Mouse (Mus musculus) kidney, embryonic 14.5 days (tissue): ENCODE measurements around the gene Ankfn1. TPM values are rescaled to one million over a fixed set of nuclear protein-coding genes. Genes with fewer than 3 reads are reported as not detected.

ENCODE experiments used
- ATAC-seq: fragments of 200-750 bp; cut with Nextera tagmentation; 2 replicates; pipeline ENCODE4 v1.8.0; 2017; ENCODE audit warnings: moderate number of reproducible peaks, mild to moderate bottlenecking, moderate TSS enrichment, moderate library complexity; ENCODE audit not compliant: low FRiP score, low TSS enrichment
- H3K27ac ChIP-seq: fragments of 300-500 bp; sonication (generic); 2 replicates; pipeline ENCODE4 v1.5.1; 2014; ENCODE audit warnings: low read depth, mild to moderate bottlenecking, low read length, moderate library complexity, mixed read lengths
- H3K27me3 ChIP-seq: fragments of 300-500 bp; sonication (generic); 2 replicates; pipeline ENCODE4 v1.6.1; 2014; ENCODE audit warnings: mild to moderate bottlenecking, low read length; ENCODE audit not compliant: control insufficient read depth, insufficient read depth
- H3K36me3 ChIP-seq: fragments of 300-500 bp; sonication (generic); 2 replicates; pipeline ENCODE4 v1.6.1; 2014; ENCODE audit warnings: low read length, mixed read lengths; ENCODE audit not compliant: control insufficient read depth, insufficient read depth
- H3K4me1 ChIP-seq: fragments of 300-500 bp; sonication (generic); 2 replicates; pipeline ENCODE4 v1.6.1; 2014; ENCODE audit warnings: low read length, mixed read lengths; ENCODE audit not compliant: control insufficient read depth, insufficient read depth
- H3K4me2 ChIP-seq: fragments of 300-500 bp; sonication (generic); replicated peaks from 2 replicates; pipeline ENCODE4 v1.6.1; 2014; ENCODE audit warnings: low read depth, mild to moderate bottlenecking, low read length
- H3K4me3 ChIP-seq: fragments of 300-500 bp; sonication (generic); 2 replicates; pipeline ENCODE4 v1.5.1; 2014; ENCODE audit warnings: mild to moderate bottlenecking, low read length
- H3K9ac ChIP-seq: fragments of 300-500 bp; sonication (generic); 2 replicates; pipeline ENCODE4 v1.6.1; 2014; ENCODE audit warnings: low read depth, mild to moderate bottlenecking, low read length, moderate library complexity
- H3K9me3 ChIP-seq: fragments of 300-500 bp; sonication (generic); 2 replicates; pipeline ENCODE4 v1.6.1; 2016; ENCODE audit warnings: low read length; ENCODE audit not compliant: control insufficient read depth
- WGBS: fragments of 180-500 bp; shearing (Covaris S2); extraction: QIAGEN DNeasy Blood & Tissue Kit; methylation state at CpG from one replicate; pipeline ENCODE4 v1.1.7; 2014; 5-methylcytosine and 5-hydroxymethylcytosine counted together
- polyA plus RNA-seq: library from polyadenylated mRNA; unstranded; fragments of >200 nt; fragmentation: Nextera tagmentation; extraction: Ambion mirVana; gene quantifications from 2 replicates; pipeline ENCODE4 v1.2.1, GENCODE M21; 2014

The Ankfn1 gene
- polyA plus RNA-seq, 1 experiment from 2014 or later = not detected

DNA sequence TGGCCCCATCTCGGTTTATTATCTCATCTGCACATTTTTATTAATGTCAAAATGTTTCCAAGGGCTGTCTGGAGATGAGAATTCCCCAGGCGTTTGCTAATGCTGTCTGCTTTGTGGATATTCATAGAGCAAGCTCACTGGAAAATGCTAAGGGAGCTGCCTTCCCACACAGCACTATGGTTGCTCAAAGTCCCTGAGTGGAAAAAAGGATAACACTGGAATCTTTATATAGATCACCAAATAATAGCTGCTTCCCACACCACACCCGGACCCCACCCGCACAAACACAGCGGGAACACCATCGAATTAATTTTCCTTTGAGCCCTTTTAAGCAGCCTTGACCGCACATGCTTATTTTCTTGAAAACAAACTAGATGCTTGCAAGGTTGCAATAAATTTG lies 169.4 kb downstream of the Ankfn1 start:
- H3K4me3 ChIP-seq = no peak overlapping the region
- no peak overlapping the region for H3K27ac ChIP-seq
- no peak for ATAC-seq
- no peak overlapping the region for H3K4me2 ChIP-seq
- no peaks in the 10 kb centered on the region for H3K27me3 ChIP-seq
- no peaks in the 10 kb centered on the region for H3K4me1 ChIP-seq
- 81% methylated on average over 7 of the region's 7 CpGs for WGBS
- H3K36me3 ChIP-seq = no peaks in the 10 kb centered on the region
- no peak overlapping the region for H3K9ac ChIP-seq
- H3K9me3 ChIP-seq = no peaks in the 10 kb centered on the region

DNA sequence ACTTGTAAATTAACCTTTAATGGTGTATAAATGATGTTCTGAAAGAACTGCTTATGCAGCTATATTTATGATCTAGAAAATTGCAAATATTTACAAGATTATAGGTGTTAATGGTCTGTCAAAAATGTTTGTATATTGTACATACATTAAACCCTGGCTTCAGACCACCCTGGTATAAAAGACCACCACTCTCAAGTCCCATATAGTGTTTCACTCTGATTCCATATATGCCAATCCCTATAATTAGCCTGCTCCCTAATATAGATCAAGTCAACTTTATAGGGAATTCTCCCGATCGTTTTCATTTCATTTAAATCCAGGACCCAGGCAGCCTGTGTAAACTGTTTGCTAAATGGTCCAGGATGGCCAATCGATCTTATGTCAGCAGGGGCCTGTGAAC lies 170.2 kb downstream of the Ankfn1 start:
- H3K9ac ChIP-seq = no peak overlapping the region
- no peaks in the 10 kb centered on the region for H3K9me3 ChIP-seq
- WGBS = 68% methylated on average over 3 of the region's 3 CpGs
- H3K4me3 ChIP-seq = no peak overlapping the region
- no peak overlapping the region for H3K4me2 ChIP-seq
- no peaks in the 10 kb centered on the region for H3K27me3 ChIP-seq
- H3K27ac ChIP-seq = no peak overlapping the region
- no peaks in the 10 kb centered on the region for H3K36me3 ChIP-seq
- no peak for ATAC-seq
- H3K4me1 ChIP-seq = no peaks in the 10 kb centered on the region

DNA sequence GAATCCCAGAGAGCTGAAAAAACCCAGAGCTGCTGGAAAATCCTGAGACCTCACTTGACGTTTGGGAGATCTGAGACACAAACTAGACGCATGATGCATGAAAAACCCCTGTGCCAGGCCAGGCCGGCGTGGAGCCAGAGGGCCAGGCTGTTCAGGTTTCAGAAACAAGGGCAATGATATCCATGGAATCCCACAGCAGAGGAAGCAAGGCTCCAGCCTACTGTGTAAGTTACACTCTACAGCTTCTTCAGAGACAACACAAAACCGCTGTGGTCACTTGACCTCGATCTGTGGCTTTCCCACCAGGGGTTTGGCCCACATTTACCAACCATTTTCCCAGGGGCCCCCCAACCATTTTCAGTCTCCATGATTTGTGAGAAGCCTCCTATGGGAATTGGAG lies 171.1 kb downstream of the Ankfn1 start:
- ATAC-seq = no peak
- H3K4me2 ChIP-seq = no peak overlapping the region
- no peaks in the 10 kb centered on the region for H3K4me1 ChIP-seq
- H3K4me3 ChIP-seq = no peak overlapping the region
- no peak overlapping the region for H3K9ac ChIP-seq
- WGBS = 50% methylated on average over 6 of the region's 6 CpGs
- no peaks in the 10 kb centered on the region for H3K9me3 ChIP-seq
- no peaks in the 10 kb centered on the region for H3K27me3 ChIP-seq
- H3K27ac ChIP-seq = no peak overlapping the region
- H3K36me3 ChIP-seq = no peaks in the 10 kb centered on the region

DNA sequence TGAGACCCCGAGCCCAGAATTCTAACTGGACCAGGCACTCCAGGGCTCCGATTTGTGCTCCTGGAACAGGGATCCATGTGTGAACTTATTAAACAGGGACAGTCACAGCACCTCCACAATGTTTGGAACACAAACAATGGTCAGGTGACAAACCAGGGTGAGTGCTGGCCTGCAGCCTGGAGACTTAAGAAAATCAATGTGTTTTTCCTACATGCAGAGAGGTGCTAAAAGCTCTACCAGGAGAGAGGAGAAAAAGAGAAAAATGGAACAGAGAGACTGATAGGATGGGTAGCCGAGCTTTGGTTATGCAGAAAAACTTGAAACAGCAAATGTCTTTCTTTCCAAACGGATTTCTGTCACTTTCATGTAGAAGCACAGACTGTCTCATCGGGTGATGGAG lies 174.5 kb downstream of the Ankfn1 start:
- no peaks in the 10 kb centered on the region for H3K9me3 ChIP-seq
- no peaks in the 10 kb centered on the region for H3K4me1 ChIP-seq
- H3K27me3 ChIP-seq = no peaks in the 10 kb centered on the region
- no peak overlapping the region for H3K9ac ChIP-seq
- no peaks in the 10 kb centered on the region for H3K36me3 ChIP-seq
- H3K4me2 ChIP-seq = no peak overlapping the region
- H3K4me3 ChIP-seq = no peak overlapping the region
- no peak overlapping the region for H3K27ac ChIP-seq
- 88% methylated on average over 5 of the region's 5 CpGs for WGBS
- no peak for ATAC-seq

DNA sequence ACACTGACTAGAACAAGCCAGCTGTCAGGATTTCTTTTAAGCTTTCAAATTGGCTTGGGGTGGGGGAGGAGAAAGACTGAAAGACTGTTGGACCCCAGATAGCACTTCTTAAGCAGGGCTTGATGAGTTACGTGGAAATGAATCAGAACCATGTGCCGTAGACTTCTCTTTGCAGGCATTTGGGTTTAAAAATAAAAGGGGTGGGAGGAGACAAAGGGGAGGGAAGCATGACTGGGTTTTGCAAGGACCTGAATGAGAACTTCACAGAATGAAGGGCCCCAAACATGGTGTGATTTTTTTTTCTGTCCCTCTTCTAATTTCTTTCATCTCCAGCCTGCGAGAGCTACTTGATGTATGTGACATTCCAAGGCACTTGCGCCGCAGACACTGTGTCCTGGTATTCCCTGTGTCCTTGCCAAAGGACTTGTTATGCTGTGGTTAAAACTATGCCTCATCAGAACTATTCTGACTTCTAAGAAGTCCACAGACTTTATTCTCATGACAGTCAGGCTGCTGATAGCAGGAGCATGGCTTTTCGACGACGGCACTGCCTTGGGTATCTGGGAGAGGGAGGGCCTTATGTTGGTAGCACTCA lies 176.4 kb downstream of the Ankfn1 start:
- Histone ChIP-seq H3K36me3 (no peaks in the 10 kb centered on the region), H3K9me3 (no peaks in the 10 kb centered on the region), H3K4me3 (no peak overlapping the region), H3K4me2 (no peak overlapping the region), H3K9ac (no peak overlapping the region), H3K4me1 (no peaks in the 10 kb centered on the region), H3K27ac (no peak overlapping the region), H3K27me3 (no peaks in the 10 kb centered on the region)
- 86% methylated on average over 8 of the region's 8 CpGs for WGBS
- ATAC-seq = no peak

DNA sequence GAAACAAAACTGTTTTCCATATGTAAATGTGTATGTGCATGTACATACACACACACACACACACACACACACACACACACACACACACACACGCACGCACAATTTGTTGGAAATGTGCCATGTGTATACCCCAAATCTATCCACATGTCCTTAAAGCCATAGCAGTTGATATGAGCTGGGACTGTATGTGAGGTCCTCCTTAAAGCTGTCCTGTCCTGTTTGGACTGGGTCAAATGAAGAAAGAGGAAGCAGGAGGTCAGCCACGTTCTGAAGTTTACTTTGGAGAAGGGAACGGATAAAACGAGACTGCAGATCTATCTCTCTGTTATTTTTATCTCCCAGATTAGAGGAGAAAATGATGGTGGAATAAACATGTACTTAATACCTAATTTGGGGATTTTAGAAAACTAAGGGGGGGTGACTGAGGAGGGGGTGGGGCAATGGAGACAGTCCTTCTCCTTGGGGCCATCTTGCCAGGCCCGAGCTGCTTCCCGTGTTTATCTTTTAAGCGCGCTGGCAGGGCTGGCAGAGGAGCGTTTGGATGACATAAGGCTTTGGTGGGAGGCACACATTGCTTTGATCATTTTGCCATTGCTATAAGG lies 187.1 kb downstream of the Ankfn1 start:
- no peak overlapping the region for H3K4me2 ChIP-seq
- ATAC-seq = no peak
- no peak overlapping the region for H3K27ac ChIP-seq
- H3K9ac ChIP-seq = no peak overlapping the region
- no peaks in the 10 kb centered on the region for H3K4me1 ChIP-seq
- no peaks in the 10 kb centered on the region for H3K36me3 ChIP-seq
- WGBS = 74% methylated on average over 10 of the region's 10 CpGs
- H3K9me3 ChIP-seq = no peaks in the 10 kb centered on the region
- H3K27me3 ChIP-seq = no peaks in the 10 kb centered on the region
- no peak overlapping the region for H3K4me3 ChIP-seq

DNA sequence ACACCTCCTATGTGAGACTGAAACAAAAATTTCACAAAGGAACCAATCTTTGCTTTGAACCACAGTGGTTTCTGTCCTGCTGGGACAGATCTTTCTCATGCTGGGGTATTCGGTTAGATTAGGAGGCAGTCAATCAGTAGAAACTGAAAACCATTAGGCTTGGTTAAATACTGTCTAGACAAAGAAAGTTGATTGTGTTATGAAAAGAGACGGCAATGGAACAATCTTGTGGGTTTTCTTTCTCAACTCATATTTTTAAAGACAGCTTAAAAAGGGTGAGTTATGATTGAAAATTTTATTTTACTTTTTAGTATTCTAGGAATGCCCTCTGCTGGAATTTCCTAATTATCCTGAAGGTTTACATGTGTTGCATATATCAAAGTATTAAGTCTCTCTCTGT lies 191.1 kb downstream of the Ankfn1 start:
- Histone ChIP-seq H3K9ac (no peak overlapping the region), H3K27ac (no peak overlapping the region), H3K27me3 (no peaks in the 10 kb centered on the region), H3K4me2 (no peak overlapping the region), H3K36me3 (no peaks in the 10 kb centered on the region), H3K9me3 (no peaks in the 10 kb centered on the region), H3K4me3 (no peak overlapping the region), H3K4me1 (no peaks in the 10 kb centered on the region)
- 81% methylated on average over 2 of the region's 2 CpGs for WGBS
- ATAC-seq = no peak

DNA sequence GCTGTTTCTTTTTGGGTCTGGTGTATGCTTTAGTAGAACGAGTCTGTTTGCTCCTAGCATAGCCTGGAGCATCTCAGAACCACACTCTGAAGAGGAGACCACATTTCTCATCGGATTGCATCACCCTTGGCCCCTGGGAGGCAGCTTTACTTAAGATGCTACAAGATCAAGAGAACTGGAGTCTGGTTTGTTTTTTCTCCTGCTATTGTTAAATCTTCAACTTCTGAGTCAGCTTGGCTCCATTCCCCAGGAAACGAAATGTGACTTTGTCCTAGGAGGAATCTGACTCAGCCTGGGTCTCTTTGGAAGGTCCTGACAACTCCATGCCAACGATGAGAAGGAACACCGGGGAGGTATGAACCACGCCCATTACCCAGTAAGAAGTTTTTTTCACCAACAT lies 197.6 kb downstream of the Ankfn1 start:
- no peak for ATAC-seq
- 82% methylated on average over 6 of the region's 6 CpGs for WGBS
- H3K9ac ChIP-seq = no peak overlapping the region

DNA sequence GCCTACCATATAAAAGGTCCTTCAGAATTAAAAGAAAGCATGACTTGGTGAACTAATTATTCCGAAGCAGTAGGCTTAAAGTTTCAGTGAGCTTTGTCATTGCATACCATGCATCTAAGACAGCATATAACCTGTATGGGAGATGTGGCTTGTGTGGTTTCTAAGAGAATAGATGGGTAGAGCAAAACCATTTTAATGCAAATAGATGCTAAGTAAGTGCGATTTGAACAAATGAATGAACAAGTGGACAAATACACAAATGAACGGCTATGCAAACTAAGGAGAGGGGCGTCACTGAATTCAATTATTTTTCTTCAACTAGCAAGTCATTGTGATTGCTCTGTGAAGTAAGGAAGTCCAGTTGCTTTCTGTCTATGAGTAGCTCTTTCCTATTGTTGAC lies 198.3 kb downstream of the Ankfn1 start:
- 96% methylated on average over 4 of the region's 4 CpGs for WGBS
- Histone ChIP-seq H3K9me3 (no peaks in the 10 kb centered on the region), H3K4me2 (no peak overlapping the region)

More for the DNA sequence above, 197.6 kb downstream of the Ankfn1 start:
- no peak overlapping the region for H3K27ac ChIP-seq
- no peaks in the 10 kb centered on the region for H3K27me3 ChIP-seq
- H3K4me3 ChIP-seq = no peak overlapping the region
- no peak overlapping the region for H3K4me2 ChIP-seq
- H3K36me3 ChIP-seq = no peaks in the 10 kb centered on the region
- no peaks in the 10 kb centered on the region for H3K4me1 ChIP-seq
- H3K9me3 ChIP-seq = no peaks in the 10 kb centered on the region

More for the DNA sequence above, 198.3 kb downstream of the Ankfn1 start:
- Histone ChIP-seq H3K9ac (no peak overlapping the region), H3K27me3 (no peaks in the 10 kb centered on the region), H3K27ac (no peak overlapping the region), H3K4me1 (no peaks in the 10 kb centered on the region), H3K36me3 (no peaks in the 10 kb centered on the region), H3K4me3 (no peak overlapping the region)
- no peak for ATAC-seq
